8 mouse cellular contexts compared by ENCODE assay signal in genomic region chr5:148550821-148551763, GRCm38 (mm10). TPM values are rescaled to one million over a fixed set of nuclear protein-coding genes. Genes with fewer than 3 reads are reported as not detected.
A peak's percentile ranks its signal among the peaks of the same experiment; 100 is the strongest.
DNase-seq lines count a peak whose midpoint lies in the region; ATAC-seq lines count a peak whose summit lies in the region.

No protein-coding gene starts in this region.

- no peak for ATAC-seq in erythroblast, adult 5-6 weeks (replicated peaks; ENCODE audit: low FRiP score, poor library complexity, severe bottlenecking)
- no peak for ATAC-seq in embryonic facial prominence, embryonic 13.5 days (ENCODE audit: insufficient number of reproducible peaks, insufficient read depth, low FRiP score, low TSS enrichment, low read depth)
- ATAC-seq in stomach, embryonic 14.5 days (ENCODE audit: insufficient number of reproducible peaks, insufficient read depth, low FRiP score, low read depth) = no peak

- no peaks in the 10 kb centered on the region for H3K36me3 ChIP-seq in erythroblast, embryonic 14.5 days (ENCODE audit: control insufficient read depth)
- no peaks in the 10 kb centered on the region for H3K36me3 ChIP-seq in embryonic facial prominence, embryonic 13.5 days
- no peaks in the 10 kb centered on the region for H3K36me3 ChIP-seq in megakaryocyte, embryonic 14.5 days (replicated peaks; ENCODE audit: low read length)
- H3K36me3 ChIP-seq in stomach, embryonic 14.5 days (ENCODE audit: control insufficient read depth, insufficient read depth, low read length) = no peaks in the 10 kb centered on the region

- H3K27ac ChIP-seq in embryonic facial prominence, embryonic 13.5 days = peak overlapping the region; percentile 97
- H3K27ac ChIP-seq in stomach, embryonic 14.5 days (ENCODE audit: low read length) = peak overlapping the region; percentile 96

- H3K9me3 ChIP-seq in erythroblast, embryonic 14.5 days (ENCODE audit: control insufficient read depth, low read length) = no peaks in the 10 kb centered on the region
- no peaks in the 10 kb centered on the region for H3K9me3 ChIP-seq in embryonic facial prominence, embryonic 13.5 days
- no peaks in the 10 kb centered on the region for H3K9me3 ChIP-seq in megakaryocyte, embryonic 14.5 days
- H3K9me3 ChIP-seq in stomach, embryonic 14.5 days (ENCODE audit: control insufficient read depth, low read depth, low read length) = no peaks in the 10 kb centered on the region

- peak overlapping the region; percentile 82 for H3K4me2 ChIP-seq in embryonic facial prominence, embryonic 13.5 days
- H3K4me2 ChIP-seq in stomach, embryonic 14.5 days (replicated peaks; ENCODE audit: low read depth, low read length) = peak overlapping the region; percentile 63

- H3K27me3 ChIP-seq in erythroblast, embryonic 14.5 days (ENCODE audit: control insufficient read depth) = peaks cover 59% of the 10 kb centered on the region
- H3K27me3 ChIP-seq in embryonic facial prominence, embryonic 13.5 days = peaks cover 9% of the 10 kb centered on the region
- peaks cover 85% of the 10 kb centered on the region for H3K27me3 ChIP-seq in megakaryocyte, embryonic 14.5 days (replicated peaks)
- no peaks in the 10 kb centered on the region for H3K27me3 ChIP-seq in stomach, embryonic 14.5 days (ENCODE audit: control insufficient read depth, insufficient read depth, low read length)

- intact Hi-C loops in heart, postnatal 14 days (cut with DNase I) = loop anchor here (5.0 kb wide), 1 partner anchor 219 kb away; no protein-coding TSS in a partner anchor
- intact Hi-C loops in left cerebral cortex, postnatal 36 days (cut with DNase I) = loop anchor here (5.0 kb wide), 2 partner anchors 76 to 154 kb away; partner anchors contain the start of gene Slc7a1

- peak overlapping the region; percentile 87 for H3K9ac ChIP-seq in embryonic facial prominence, embryonic 13.5 days
- H3K9ac ChIP-seq in stomach, embryonic 14.5 days (replicated peaks; ENCODE audit: low read depth, low read length) = peak overlapping the region; percentile 70

- peak; percentile 66 for DNase-seq in adrenal gland, adult 2 months
- peak; percentile 55 to 56 for DNase-seq in heart, postnatal 14 days
- peak; percentile 38 to 41 for DNase-seq in left cerebral cortex, postnatal 36 days (ENCODE audit: low spot score in 2 of 2)

- peaks cover 41% of the 10 kb centered on the region for H3K4me1 ChIP-seq in erythroblast, embryonic 14.5 days (ENCODE audit: control insufficient read depth)
- peaks cover 51% of the 10 kb centered on the region for H3K4me1 ChIP-seq in embryonic facial prominence, embryonic 13.5 days
- H3K4me1 ChIP-seq in megakaryocyte, embryonic 14.5 days = peaks cover 41% of the 10 kb centered on the region
- H3K4me1 ChIP-seq in stomach, embryonic 14.5 days (ENCODE audit: control insufficient read depth, insufficient read depth, low read length) = peaks cover 32% of the 10 kb centered on the region; the same call in 1 of the 2 replicates

- under 1% methylated on average over 28 of the region's 28 CpGs for WGBS in embryonic facial prominence, embryonic 13.5 days
- under 1% methylated on average over 28 of the region's 28 CpGs for WGBS in stomach, embryonic 14.5 days

- peak overlapping the region; percentile 71 for H3K4me3 ChIP-seq in erythroblast, embryonic 14.5 days (replicated peaks)
- peak overlapping the region; percentile 67 for H3K4me3 ChIP-seq in embryonic facial prominence, embryonic 13.5 days
- peak overlapping the region; percentile 93 for H3K4me3 ChIP-seq in megakaryocyte, embryonic 14.5 days (replicated peaks)
- peak overlapping the region; percentile 64 for H3K4me3 ChIP-seq in stomach, embryonic 14.5 days (ENCODE audit: low read depth, low read length)

RNA-seq across cellular contexts. Expression of gene Ubl3, which starts 1.5 kb away (rescaled TPM):
- 0.23 and 0.42 TPM in 2 replicates for polyA plus RNA-seq in erythroblast, embryonic 14.5 days (2012)
- 12.9 and 14.6 TPM in 2 replicates for total RNA-seq in erythroblast, adult 5-6 weeks (2015; ENCODE audit: low replicate concordance)
- 13.9 and 21.5 TPM in 2 replicates for total RNA-seq in erythroblast, adult 5-6 weeks (2017; ENCODE audit: low replicate concordance)
- 100 to 1,000 TPM; 163 to 167 TPM for total RNA-seq in adrenal gland, adult 2 months (2021)
- polyA plus RNA-seq in adrenal gland, adult 2 months (2012; rRNA removed) = 90.5 and 90.9 TPM in 2 replicates
- 68.2 and 73.0 TPM in 2 replicates for polyA plus RNA-seq in embryonic facial prominence, embryonic 13.5 days (2015; fragmentation: Nextera tagmentation; extraction: Ambion mirVana)
- 10 to 100 TPM; 84.6 to 95.6 TPM for total RNA-seq in heart, postnatal 14 days (2021)
- 100 to 1,000 TPM; 236 to 271 TPM for total RNA-seq in left cerebral cortex, postnatal 36 days (2021)
- 6.1 and 9.4 TPM in 2 replicates for polyA plus RNA-seq in megakaryocyte, embryonic 14.5 days (2012; ENCODE audit: insufficient read depth, low replicate concordance)
- polyA plus RNA-seq in stomach, embryonic 14.5 days (2014; fragmentation: Nextera tagmentation; extraction: Ambion mirVana) = 69.5 and 76.3 TPM in 2 replicates
